Mouse (Mus musculus) CH12.LX (cell line): ENCODE data around the gene Dnase2a.

Experiments
- BHLHE40 ChIP-seq: IDR thresholded peaks from 2 replicates; pipeline ENCODE4 v1.6.1; 2011; ENCODE audit warnings: mild to moderate bottlenecking, low read depth, low read length, improper control_type of control experiment
- CHD2 ChIP-seq: IDR thresholded peaks from 2 replicates; pipeline ENCODE4 v1.6.1; 2011; ENCODE audit warnings: low read length, improper control_type of control experiment
- CTCF ChIP-seq, 2 experiments: IDR thresholded peaks in 1 of 2; conservative IDR thresholded peaks in 1 of 2; 2 replicates each; pipeline ENCODE4 v1.5.1; 2011 to 2012; ENCODE audit warnings: low read depth in 2 of 2, low read length in 2 of 2, improper control_type of control experiment in 1 of 2, inconsistent platforms in 1 of 2, mild to moderate bottlenecking in 1 of 2, moderate library complexity in 1 of 2
- HCFC1 ChIP-seq: IDR thresholded peaks from 2 replicates; pipeline ENCODE4 v1.6.1; 2012; ENCODE audit warnings: low read depth, mild to moderate bottlenecking, inconsistent platforms, low read length, improper control_type of control experiment
- IRF4 ChIP-seq: IDR thresholded peaks from 2 replicates; pipeline ENCODE4 v1.6.1; 2014; ENCODE audit warnings: low read depth, mild to moderate bottlenecking, inconsistent platforms, low read length, improper control_type of control experiment
- NELFE ChIP-seq: IDR thresholded peaks from 2 replicates; pipeline ENCODE4 v1.6.1; 2011; ENCODE audit warnings: low read depth, low read length, improper control_type of control experiment
- POLR2A ChIP-seq: IDR thresholded peaks from 2 replicates; pipeline ENCODE4 v1.6.1; 2011; ENCODE audit warnings: low read depth, mild to moderate bottlenecking, improper control_type of control experiment, low read length
- POLR2AphosphoS2 ChIP-seq: IDR thresholded peaks from 2 replicates; pipeline ENCODE4 v1.6.1; 2011; ENCODE audit warnings: low read depth, low read length, improper control_type of control experiment
- RAD21 ChIP-seq: IDR thresholded peaks from 2 replicates; pipeline ENCODE4 v1.6.1; 2011; ENCODE audit warnings: low read depth, mild to moderate bottlenecking, low read length, improper control_type of control experiment, moderate library complexity
- SMC3 ChIP-seq: IDR thresholded peaks from 2 replicates; pipeline ENCODE4 v1.6.1; 2011; ENCODE audit warnings: low read depth, low read length, improper control_type of control experiment
- TCF12 ChIP-seq: IDR thresholded peaks from 2 replicates; pipeline ENCODE4 v1.6.1; 2014; ENCODE audit warnings: low read depth, mild to moderate bottlenecking, inconsistent platforms, low read length, improper control_type of control experiment
- USF1 ChIP-seq: IDR thresholded peaks from 2 replicates; pipeline ENCODE4 v1.6.1; 2014; ENCODE audit warnings: low read depth, mild to moderate bottlenecking, inconsistent platforms, low read length, improper control_type of control experiment
- USF2 ChIP-seq: conservative IDR thresholded peaks from 2 replicates; pipeline ENCODE4 v1.6.1; 2011; ENCODE audit warnings: low read depth, low read length, improper control_type of control experiment

- TF ChIP-seq BHLHE40 (no peak), NELFE (no peak), TCF12 (no peak), CTCF (conservative IDR thresholded peaks at IDR 0.05 in 1 of 2, IDR thresholded peaks at IDR 0.05 in 1 of 2; ENCODE audit: low read depth in 2 of 2, low read length in 2 of 2) (no peak), POLR2AphosphoS2 (no peak), SMC3 (no peak), IRF4 (no peak), HCFC1 (no peak), POLR2A (no peak), CHD2 (no peak), RAD21 (no peak), USF2 (no peak), USF1 (no peak)
These were observed 62.6 kb downstream of the Dnase2a start for GRCm38 (mm10) chr8:84970913-84971312.
